In genomic region chr12:86665656-86666055, GRCm38 (mm10) we compare ENCODE assay signal across 20 mouse cellular contexts. TPM values are rescaled to one million over a fixed set of nuclear protein-coding genes. Genes with fewer than 3 reads are reported as not detected.
DNase-seq lines count a peak whose midpoint lies in the region; ATAC-seq and TF ChIP-seq lines count a peak whose summit lies in the region.
"Had no signal": no experiment of that assay in that cellular context is flagged by ENCODE, and none has a peak within 500 bp of the region (broad histone marks: within the 10 kb centered on the region; RNA-seq: fewer than 3 reads in every experiment).

No protein-coding gene starts in this region.

- H3K27me3 ChIP-seq in intestine, postnatal 0 days (replicated peaks; ENCODE audit: control insufficient read depth, insufficient read depth, low read length), result no peaks in the 10 kb centered on the region
- no peaks in the 10 kb centered on the region for H3K27me3 ChIP-seq in intestine, embryonic 15.5 days (replicated peaks)
- no peaks in the 10 kb centered on the region for H3K27me3 ChIP-seq in midbrain, postnatal 0 days (ENCODE audit: insufficient read depth, low read length)
- no peaks in the 10 kb centered on the region for H3K27me3 ChIP-seq in midbrain, embryonic 15.5 days (replicated peaks)
- H3K27me3 ChIP-seq in Patski, result peaks cover 9% of the 10 kb centered on the region
- H3K27me3 ChIP-seq in stomach, postnatal 0 days (ENCODE audit: control insufficient read depth, insufficient read depth, low read length), result no peaks in the 10 kb centered on the region
- H3K27me3 ChIP-seq in hindbrain, embryonic 10.5 days (ENCODE audit: insufficient read depth, poor library complexity, severe bottlenecking), result no peaks in the 10 kb centered on the region; the same call in 1 of the 2 replicates
- H3K27me3 ChIP-seq: hindbrain, embryonic 15.5 days; liver, embryonic 15.5 days; neural tube, embryonic 12.5 days; stomach, embryonic 15.5 days had no signal

- TF ChIP-seq EP300 in stomach, postnatal 0 days (optimal IDR thresholded peaks at IDR 0.05), result no peak

- peak; percentile 33 for DNase-seq in midbrain, postnatal 0 days (ENCODE audit: low spot score)
- DNase-seq in Patski (ENCODE audit: low read depth, low spot score), result no peak
- DNase-seq in stomach, postnatal 0 days (ENCODE audit: low spot score), result no peak
- DNase-seq in hindbrain, embryonic 10.5 days (ENCODE audit: low spot score), result no peak
- DNase-seq: adrenal gland, postnatal 10 days; cerebellum, postnatal 10 days; kidney, adult 2 months; kidney, postnatal 4 days; thymus, postnatal 14 days had no signal

- TF ChIP-seq CTCF in intestine, postnatal 0 days (IDR thresholded peaks at IDR 0.05; ENCODE audit: low read depth), result peak; percentile 54
- peak; percentile 61 for TF ChIP-seq CTCF in midbrain, postnatal 0 days (IDR thresholded peaks at IDR 0.05)
- peak; percentile 48 for TF ChIP-seq CTCF in Patski (IDR thresholded peaks at IDR 0.05)
- peak; percentile 52 for TF ChIP-seq CTCF in stomach, postnatal 0 days (IDR thresholded peaks at IDR 0.05; ENCODE audit: low read depth)

- POLR2A ChIA-PET in Patski (lab: Charles Lee), result no interaction called here

- no peak overlapping the region for H3K27ac ChIP-seq in intestine, postnatal 0 days (ENCODE audit: low read depth, low read length)
- no peak overlapping the region for H3K27ac ChIP-seq in intestine, embryonic 15.5 days
- H3K27ac ChIP-seq in midbrain, postnatal 0 days (ENCODE audit: low read depth, low read length), result no peak overlapping the region
- no peak overlapping the region for H3K27ac ChIP-seq in midbrain, embryonic 15.5 days
- H3K27ac ChIP-seq in stomach, postnatal 0 days (replicated peaks), result no peak overlapping the region
- H3K27ac ChIP-seq in hindbrain, embryonic 10.5 days, result no peak overlapping the region
- H3K27ac ChIP-seq: embryonic facial prominence, embryonic 10.5 days; hindbrain, embryonic 15.5 days; limb, embryonic 10.5 days; liver, embryonic 15.5 days; macrophage; neural tube, embryonic 12.5 days; stomach, embryonic 15.5 days had no signal

- no peak for ATAC-seq in intestine, postnatal 0 days
- ATAC-seq in intestine, embryonic 15.5 days, result no peak
- ATAC-seq in midbrain, postnatal 0 days (ENCODE audit: low FRiP score), result no peak
- no peak for ATAC-seq in midbrain, embryonic 15.5 days (replicated peaks)
- no peak for ATAC-seq in Patski
- no peak for ATAC-seq in stomach, postnatal 0 days (ENCODE audit: low FRiP score, low TSS enrichment)

- no peaks in the 10 kb centered on the region for H3K4me1 ChIP-seq in intestine, postnatal 0 days (replicated peaks; ENCODE audit: control insufficient read depth, insufficient read depth, low read length)
- H3K4me1 ChIP-seq in intestine, embryonic 15.5 days (replicated peaks), result no peaks in the 10 kb centered on the region
- H3K4me1 ChIP-seq in midbrain, postnatal 0 days (ENCODE audit: insufficient read depth, low read length), result no peaks in the 10 kb centered on the region
- no peaks in the 10 kb centered on the region for H3K4me1 ChIP-seq in midbrain, embryonic 15.5 days
- H3K4me1 ChIP-seq in stomach, postnatal 0 days (replicated peaks; ENCODE audit: control insufficient read depth, insufficient read depth), result no peaks in the 10 kb centered on the region
- peaks cover 2% of the 10 kb centered on the region for H3K4me1 ChIP-seq in hindbrain, embryonic 10.5 days (replicated peaks)
- H3K4me1 ChIP-seq: embryonic facial prominence, embryonic 10.5 days; hindbrain, embryonic 15.5 days; limb, embryonic 10.5 days; liver, embryonic 15.5 days; stomach, embryonic 15.5 days had no signal

- no peak overlapping the region for H3K9ac ChIP-seq in intestine, postnatal 0 days (ENCODE audit: low read depth, low read length)
- no peak overlapping the region for H3K9ac ChIP-seq in intestine, embryonic 15.5 days
- no peak overlapping the region for H3K9ac ChIP-seq in midbrain, postnatal 0 days (replicated peaks; ENCODE audit: low read length, poor library complexity, severe bottlenecking)
- no peak overlapping the region for H3K9ac ChIP-seq in midbrain, embryonic 15.5 days
- no peak overlapping the region for H3K9ac ChIP-seq in stomach, postnatal 0 days (ENCODE audit: low read length)
- H3K9ac ChIP-seq: hindbrain, embryonic 15.5 days; liver, embryonic 15.5 days; neural tube, embryonic 12.5 days; stomach, embryonic 15.5 days had no signal

- in situ Hi-C loops in Patski (cut with MboI; ENCODE audit: low pct_unique_long_range_greater_than_20kb), result no loop called here

- 47% methylated on average over 3 of the region's 3 CpGs for WGBS in intestine, postnatal 0 days
- 56% methylated on average over 3 of the region's 3 CpGs for WGBS in intestine, embryonic 15.5 days
- 63% methylated on average over 3 of the region's 3 CpGs for WGBS in midbrain, postnatal 0 days
- WGBS in midbrain, embryonic 15.5 days, result 58% methylated on average over 3 of the region's 3 CpGs
- 49% methylated on average over 3 of the region's 3 CpGs for WGBS in stomach, postnatal 0 days
- 71% methylated on average over 3 of the region's 3 CpGs for WGBS in hindbrain, embryonic 10.5 days

- no peaks in the 10 kb centered on the region for H3K9me3 ChIP-seq in intestine, postnatal 0 days (ENCODE audit: control insufficient read depth)
- no peaks in the 10 kb centered on the region for H3K9me3 ChIP-seq in intestine, embryonic 15.5 days
- no peaks in the 10 kb centered on the region for H3K9me3 ChIP-seq in midbrain, postnatal 0 days (ENCODE audit: low read length)
- no peaks in the 10 kb centered on the region for H3K9me3 ChIP-seq in midbrain, embryonic 15.5 days
- H3K9me3 ChIP-seq in stomach, postnatal 0 days (ENCODE audit: control insufficient read depth, low read length), result no peaks in the 10 kb centered on the region
- no peaks in the 10 kb centered on the region for H3K9me3 ChIP-seq in hindbrain, embryonic 10.5 days
- H3K9me3 ChIP-seq: embryonic facial prominence, embryonic 10.5 days; hindbrain, embryonic 15.5 days; limb, embryonic 10.5 days; liver, embryonic 15.5 days; neural tube, embryonic 12.5 days; stomach, embryonic 15.5 days had no signal

- H3K36me3 ChIP-seq in intestine, postnatal 0 days (ENCODE audit: control insufficient read depth, insufficient read depth), result no peaks in the 10 kb centered on the region
- no peaks in the 10 kb centered on the region for H3K36me3 ChIP-seq in intestine, embryonic 15.5 days
- no peaks in the 10 kb centered on the region for H3K36me3 ChIP-seq in midbrain, postnatal 0 days (ENCODE audit: insufficient read depth, low read length)
- H3K36me3 ChIP-seq in midbrain, embryonic 15.5 days (replicated peaks), result no peaks in the 10 kb centered on the region
- H3K36me3 ChIP-seq in stomach, postnatal 0 days (ENCODE audit: control insufficient read depth, insufficient read depth, low read length), result no peaks in the 10 kb centered on the region
- H3K36me3 ChIP-seq in hindbrain, embryonic 10.5 days, result no peaks in the 10 kb centered on the region
- H3K36me3 ChIP-seq: embryonic facial prominence, embryonic 10.5 days; hindbrain, embryonic 15.5 days; limb, embryonic 10.5 days; liver, embryonic 15.5 days; neural tube, embryonic 12.5 days; stomach, embryonic 15.5 days had no signal

- H3K4me3 ChIP-seq in intestine, postnatal 0 days (ENCODE audit: low read depth, low read length), result no peak overlapping the region
- no peak overlapping the region for H3K4me3 ChIP-seq in intestine, embryonic 15.5 days (replicated peaks)
- no peak overlapping the region for H3K4me3 ChIP-seq in midbrain, postnatal 0 days (ENCODE audit: low read depth, low read length)
- no peak overlapping the region for H3K4me3 ChIP-seq in midbrain, embryonic 15.5 days
- no peak overlapping the region for H3K4me3 ChIP-seq in stomach, postnatal 0 days (ENCODE audit: low read depth, low read length)
- H3K4me3 ChIP-seq in hindbrain, embryonic 10.5 days, result no peak overlapping the region
- H3K4me3 ChIP-seq: embryonic facial prominence, embryonic 10.5 days; erythroblast, embryonic 14.5 days; hindbrain, embryonic 15.5 days; limb, embryonic 10.5 days; liver, embryonic 15.5 days; neural tube, embryonic 12.5 days; stomach, embryonic 15.5 days had no signal

- CTCF ChIA-PET in Patski (lab: Charles Lee), result interaction anchor here (1.0 kb wide), 1 partner anchor 9 kb away, joined by 3 read pairs; no protein-coding TSS in a partner anchor

- no peak overlapping the region for H3K4me2 ChIP-seq in intestine, postnatal 0 days (replicated peaks; ENCODE audit: low read depth)
- H3K4me2 ChIP-seq in intestine, embryonic 15.5 days (replicated peaks), result no peak overlapping the region
- no peak overlapping the region for H3K4me2 ChIP-seq in midbrain, postnatal 0 days (ENCODE audit: low read depth, low read length, poor library complexity, severe bottlenecking)
- H3K4me2 ChIP-seq in midbrain, embryonic 15.5 days, result no peak overlapping the region
- no peak overlapping the region for H3K4me2 ChIP-seq in stomach, postnatal 0 days (replicated peaks; ENCODE audit: low read depth)
- H3K4me2 ChIP-seq: hindbrain, embryonic 15.5 days; liver, embryonic 15.5 days; neural tube, embryonic 12.5 days; stomach, embryonic 15.5 days had no signal

RNA-seq across cellular contexts. Expression of gene Vash1, which starts 12.8 kb away (rescaled TPM):
- 4.1 and 5.4 TPM in 2 replicates for polyA plus RNA-seq in intestine, postnatal 0 days (2015; fragmentation: Nextera tagmentation; extraction: Ambion mirVana)
- polyA plus RNA-seq in intestine, embryonic 15.5 days (2015; fragmentation: Nextera tagmentation; extraction: Ambion mirVana), result 7.8 and 9.1 TPM in 2 replicates
- total RNA-seq in midbrain, postnatal 0 days (2014; rRNA removed), result 84.3 and 89.4 TPM in 2 replicates
- 20.3 and 25.4 TPM in 2 replicates for polyA plus RNA-seq in midbrain, postnatal 0 days (2015; fragmentation: Nextera tagmentation; extraction: Ambion mirVana)
- 36.6 and 41.6 TPM in 2 replicates for polyA plus RNA-seq in midbrain, embryonic 15.5 days (2015; fragmentation: Nextera tagmentation; extraction: Ambion mirVana)
- 1.5 TPM for polyA plus RNA-seq in Patski (2021)
- polyA plus RNA-seq in stomach, postnatal 0 days (2015; fragmentation: Nextera tagmentation; extraction: Ambion mirVana), result 3.4 and 3.5 TPM in 2 replicates
- 21.1 and 27.4 TPM in 2 replicates for polyA plus RNA-seq in hindbrain, embryonic 10.5 days (2016; fragmentation: Nextera tagmentation; extraction: Ambion mirVana)
- polyA plus RNA-seq: erythroblast, embryonic 14.5 days; macrophage had no signal
